Mouse (Mus musculus): Measurements from ENCODE around the gene F930015N05Rik. TPM values are rescaled to one million over a fixed set of nuclear protein-coding genes. Genes with fewer than 3 reads are reported as not detected.

The F930015N05Rik gene
- not detected for total RNA-seq (2021)
- long read RNA-seq, experiment 1 = 0 reads
- long read RNA-seq, experiment 2 = 0 reads

- no peak for DNase-seq (ENCODE audit: low spot score in 2 of 2)
Observed at GRCm38 (mm10) chr11:64436412-64436727, at the start of gene F930015N05Rik. TSS of gene F930015N05Rik (minus strand) at chr11:64436653.

- no peak for DNase-seq (ENCODE audit: low spot score in 2 of 2)
Observed at GRCm38 (mm10) chr11:64481445-64481844, 45.0 kb upstream of the F930015N05Rik start.

- DNase-seq (ENCODE audit: low spot score in 2 of 2) = no peak
Observed at GRCm38 (mm10) chr11:64473679-64474078, 37.2 kb upstream of the F930015N05Rik start.

GRCm38 (mm10) chr11:64470689-64471088, 34.2 kb upstream of the F930015N05Rik start:
- no peak for DNase-seq (ENCODE audit: low spot score in 2 of 2)

- peak in 1 of 2 experiments; percentile 11 for DNase-seq (ENCODE audit: low spot score in 2 of 2)
Observed at GRCm38 (mm10) chr11:64468737-64469136, 32.3 kb upstream of the F930015N05Rik start.

GRCm38 (mm10) chr11:64461746-64462145, 25.3 kb upstream of the F930015N05Rik start:
- DNase-seq (ENCODE audit: low spot score in 2 of 2) = no peak

GRCm38 (mm10) chr11:64448586-64449315, 12.3 kb upstream of the F930015N05Rik start:
- DNase-seq (ENCODE audit: low spot score in 2 of 2) = no peak

GRCm38 (mm10) chr11:64445227-64445626, 8.8 kb upstream of the F930015N05Rik start:
- DNase-seq (ENCODE audit: low spot score in 2 of 2) = no peak

GRCm38 (mm10) chr11:64442701-64443100, 6.2 kb upstream of the F930015N05Rik start:
- DNase-seq (ENCODE audit: low spot score in 2 of 2) = no peak

- DNase-seq (ENCODE audit: low spot score in 2 of 2) = peak in 1 of 2 experiments; percentile 23
Observed at GRCm38 (mm10) chr11:64442119-64442518, 5.7 kb upstream of the F930015N05Rik start.

GRCm38 (mm10) chr11:64438909-64439308, 2.5 kb upstream of the F930015N05Rik start:
- no peak for DNase-seq (ENCODE audit: low spot score in 2 of 2)

GRCm38 (mm10) chr11:64437721-64438120, 1.3 kb upstream of the F930015N05Rik start:
- no peak for DNase-seq (ENCODE audit: low spot score in 2 of 2)

GRCm38 (mm10) chr11:64436791-64437298, 392 bp upstream of the F930015N05Rik start:
- no peak for DNase-seq (ENCODE audit: low spot score in 2 of 2)

GRCm38 (mm10) chr11:64435546-64436411, 674 bp downstream of the F930015N05Rik start:
- DNase-seq (ENCODE audit: low spot score in 2 of 2) = peak; percentile 12 to 25

GRCm38 (mm10) chr11:64434611-64435545, 1.6 kb downstream of the F930015N05Rik start, which contains the start of gene Hs3st3a1:
TSS of gene Hs3st3a1 (plus strand) at chr11:64435332.
- DNase-seq (ENCODE audit: low spot score in 2 of 2) = peak; percentile 50 to 62

GRCm38 (mm10) chr11:64418969-64419368, 17.5 kb downstream of the F930015N05Rik start:
- no peak for DNase-seq (ENCODE audit: low spot score in 2 of 2)

- no peak for DNase-seq (ENCODE audit: low spot score in 2 of 2)
Observed at GRCm38 (mm10) chr11:64400534-64401093, 35.8 kb downstream of the F930015N05Rik start.

- no peak for DNase-seq (ENCODE audit: low spot score in 2 of 2)
Observed at GRCm38 (mm10) chr11:64397612-64398011, 38.8 kb downstream of the F930015N05Rik start.

GRCm38 (mm10) chr11:64396949-64397348, 39.5 kb downstream of the F930015N05Rik start:
- no peak for DNase-seq (ENCODE audit: low spot score in 2 of 2)

GRCm38 (mm10) chr11:64396331-64396881, 40.0 kb downstream of the F930015N05Rik start:
- no peak for DNase-seq (ENCODE audit: low spot score in 2 of 2)
